Mouse (Mus musculus) spleen, adult 10 weeks (tissue): ENCODE data around the gene Pawr. TPM values are rescaled to one million over a fixed set of nuclear protein-coding genes. Genes with fewer than 3 reads are reported as not detected.

Experiments
- polyA plus RNA-seq: library from polyadenylated mRNA; stranded (reverse); fragments of 350-450 nt; fragmentation: Illumina TruSeq; extraction: RNeasy Lipid Tissue Mini Kit (QIAGEN cat#74804); gene quantifications from one replicate; pipeline ENCODE4 v1.2.3, GENCODE M21; 2015; ENCODE audit warnings: low replicate concordance; ENCODE audit not compliant: insufficient read depth

The Pawr gene
- 9.1 TPM for polyA plus RNA-seq

DNA sequence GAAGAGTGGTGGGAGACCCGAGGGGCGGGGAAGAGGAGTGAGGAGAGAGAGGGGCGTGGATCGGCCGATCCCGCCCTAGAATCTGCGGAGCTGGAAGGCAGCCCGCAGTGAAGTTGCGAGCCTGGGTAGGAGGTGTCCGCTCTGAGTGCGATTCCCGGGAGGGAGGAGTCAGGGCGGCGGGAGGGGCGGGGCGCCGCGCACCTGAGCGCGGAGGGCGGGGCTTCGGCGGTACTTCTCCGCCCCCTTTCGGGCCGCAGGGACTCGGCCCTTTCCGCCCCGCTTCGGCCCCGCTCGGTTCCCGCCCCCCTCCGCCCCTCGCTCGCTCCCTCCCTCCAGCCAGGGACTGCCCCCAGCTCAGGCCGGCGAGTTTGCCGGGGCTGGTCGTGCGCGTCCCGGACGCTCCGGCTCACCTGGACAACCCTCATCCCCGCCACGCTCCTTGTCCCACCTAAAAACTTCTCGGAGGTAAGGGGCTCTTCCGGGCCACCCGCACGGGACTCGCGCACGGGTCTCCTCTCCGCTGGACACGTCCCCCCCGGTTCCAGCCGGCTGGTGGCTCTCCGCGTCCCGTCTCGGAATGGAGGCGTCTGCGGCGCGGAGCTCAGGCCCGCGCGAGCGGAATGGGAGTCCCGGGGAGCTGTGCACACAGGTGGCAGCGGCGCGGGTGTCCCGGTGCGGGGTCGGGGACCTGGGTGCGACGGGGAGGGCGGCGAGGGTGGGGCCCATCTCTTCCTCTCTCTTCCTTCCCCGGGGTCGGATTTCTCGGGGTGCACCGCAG is at the start of gene Pawr:
Gene Pawr, plus strand, starts transcription at position 338 of the 778 bp plus-strand sequence.

Other genes with a start within 250 kb of the Pawr start
- gene Ppp1r12a, start 169.9 kb upstream of the Pawr start, polyA plus RNA-seq: 180 TPM